Mouse (Mus musculus): ENCODE data around the gene Senp5.
"Not testable (repeated sequence)": the region's sequence is repeated elsewhere in the genome, so short reads cannot be mapped to it uniquely, and the experiment has no call there.

Gene Senp5

DNA sequence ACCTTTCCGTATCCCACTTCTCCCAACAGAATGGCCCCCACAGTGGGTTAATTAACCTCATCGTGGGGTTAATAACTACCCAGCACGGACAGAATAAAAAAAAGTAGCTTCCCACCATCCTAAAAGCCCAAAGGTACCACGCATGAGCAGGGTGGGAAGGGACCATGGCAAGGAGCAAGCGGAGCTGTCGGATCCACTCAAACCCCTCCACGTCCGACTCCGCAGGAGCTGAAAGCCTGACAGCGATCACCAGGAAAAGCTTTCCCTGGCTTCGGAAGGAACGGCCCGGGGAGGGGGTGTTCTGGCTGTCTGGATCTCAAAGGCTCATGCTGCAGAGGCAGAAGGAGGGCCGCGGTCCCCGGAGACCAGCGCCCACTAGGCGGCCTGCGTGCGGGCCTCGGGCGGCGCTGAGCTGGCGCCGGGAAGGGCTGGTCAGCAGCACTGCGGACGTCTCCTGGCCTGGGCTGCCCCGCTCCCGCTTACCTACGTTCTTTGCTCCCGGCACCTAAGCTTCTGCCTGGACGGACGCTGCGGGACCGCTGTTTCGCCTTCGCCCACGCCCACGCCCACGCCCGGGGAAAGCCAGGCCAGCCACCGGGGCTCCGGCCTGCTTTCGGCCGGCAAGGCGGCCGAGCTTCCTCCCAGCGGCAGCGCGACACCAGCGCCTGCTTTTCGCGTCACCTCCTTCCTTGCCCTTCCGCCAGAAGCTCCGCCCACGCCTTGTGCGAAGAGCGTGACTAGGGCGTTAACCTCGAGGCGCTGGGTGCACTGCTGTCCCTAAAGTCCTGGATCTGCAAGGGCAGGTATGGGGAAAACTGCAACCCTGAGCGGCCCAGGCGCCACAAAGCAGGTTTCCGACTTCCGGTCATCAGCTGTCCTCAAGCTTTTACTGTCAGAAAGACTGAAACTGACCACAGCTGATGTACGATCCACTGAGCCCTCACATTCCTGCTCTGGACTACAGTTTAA is at the start of gene Senp5:
Gene Senp5 (minus strand): TSS at position 779 of the 969 bp plus-strand sequence.
- peak; percentile 90 to 93 for DNase-seq (ENCODE audit: low spot score in 2 of 2)

DNA sequence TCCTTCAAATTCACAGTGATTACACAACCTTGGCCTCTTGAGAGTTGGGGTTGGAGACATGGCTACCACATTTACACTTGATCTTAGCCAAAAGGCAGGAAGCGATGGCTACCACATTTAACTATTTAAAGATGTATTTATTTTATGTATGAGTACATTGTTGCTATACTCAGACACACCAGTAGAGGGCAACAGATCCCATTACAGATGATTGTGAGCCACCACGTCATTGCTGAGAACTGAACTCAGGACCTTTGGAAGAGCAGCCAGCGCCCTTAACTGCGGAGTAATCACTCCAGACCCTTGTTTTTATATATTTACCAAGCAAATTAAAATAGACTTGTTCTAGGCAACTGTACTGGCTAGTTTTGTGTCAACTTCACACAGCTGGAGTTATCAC is 39.3 kb upstream of the Senp5 start:
- DNase-seq (ENCODE audit: low spot score in 2 of 2), result no peak

DNA sequence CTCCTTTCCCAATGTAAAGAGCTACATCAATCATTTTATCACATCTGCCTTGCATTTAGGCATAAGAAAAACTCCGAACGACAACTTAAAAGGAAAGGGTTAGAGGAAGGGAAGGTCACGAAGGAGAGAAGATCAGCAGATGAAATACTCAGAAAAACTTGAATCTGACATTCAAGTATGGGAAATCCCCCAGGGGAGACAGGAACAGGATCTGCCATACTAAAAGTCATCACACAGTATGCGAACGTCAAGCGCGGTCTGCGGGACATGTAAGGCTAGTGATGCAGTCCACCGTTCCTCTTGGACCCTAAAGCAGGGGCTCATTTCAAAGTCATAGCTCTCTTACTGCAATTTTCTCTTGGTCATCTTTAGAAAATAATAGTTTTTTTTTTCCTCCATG is 16.6 kb upstream of the Senp5 start:
- no peak for DNase-seq (ENCODE audit: low spot score in 2 of 2)

DNA sequence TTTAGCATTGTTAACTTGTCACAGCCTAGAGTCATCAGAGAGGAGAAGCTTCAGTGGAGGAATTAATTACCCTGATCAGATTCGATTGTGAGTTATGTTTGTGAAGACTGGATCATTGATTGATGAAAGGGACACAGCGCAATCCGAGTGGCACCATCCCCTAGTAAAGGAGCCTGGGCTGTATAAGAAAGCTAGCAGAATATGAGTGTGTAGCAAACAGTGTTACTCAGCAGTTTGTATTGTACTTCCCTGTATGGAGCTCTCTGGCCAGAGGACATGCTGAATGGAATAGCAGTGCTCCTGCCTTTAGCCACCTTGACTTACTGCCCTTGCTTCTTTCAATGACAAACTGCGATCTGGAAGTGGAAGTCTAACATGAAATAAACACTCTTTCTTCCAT is 7.2 kb upstream of the Senp5 start:
- no peak for DNase-seq (ENCODE audit: low spot score in 2 of 2)

DNA sequence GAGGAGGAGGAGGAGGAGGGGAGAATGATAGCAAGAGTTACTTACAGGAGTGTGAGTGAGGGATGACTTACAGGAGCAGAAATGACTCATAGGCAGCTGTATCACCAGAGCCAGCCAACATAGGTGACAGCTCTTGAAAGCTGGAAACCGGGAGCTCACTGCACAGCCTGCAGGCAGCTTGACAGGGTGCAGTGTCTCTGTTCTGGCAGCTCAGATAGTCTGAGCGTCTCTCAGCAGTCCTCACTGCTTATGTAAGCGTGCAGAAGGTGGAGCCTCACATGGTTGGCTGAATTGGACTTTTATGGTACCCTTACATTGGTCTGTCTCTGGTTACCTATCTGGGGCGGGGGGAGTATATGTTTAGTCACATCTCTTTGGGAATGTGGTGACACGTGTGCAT is 6.8 kb upstream of the Senp5 start:
- no peak for DNase-seq (ENCODE audit: low spot score in 2 of 2)

DNA sequence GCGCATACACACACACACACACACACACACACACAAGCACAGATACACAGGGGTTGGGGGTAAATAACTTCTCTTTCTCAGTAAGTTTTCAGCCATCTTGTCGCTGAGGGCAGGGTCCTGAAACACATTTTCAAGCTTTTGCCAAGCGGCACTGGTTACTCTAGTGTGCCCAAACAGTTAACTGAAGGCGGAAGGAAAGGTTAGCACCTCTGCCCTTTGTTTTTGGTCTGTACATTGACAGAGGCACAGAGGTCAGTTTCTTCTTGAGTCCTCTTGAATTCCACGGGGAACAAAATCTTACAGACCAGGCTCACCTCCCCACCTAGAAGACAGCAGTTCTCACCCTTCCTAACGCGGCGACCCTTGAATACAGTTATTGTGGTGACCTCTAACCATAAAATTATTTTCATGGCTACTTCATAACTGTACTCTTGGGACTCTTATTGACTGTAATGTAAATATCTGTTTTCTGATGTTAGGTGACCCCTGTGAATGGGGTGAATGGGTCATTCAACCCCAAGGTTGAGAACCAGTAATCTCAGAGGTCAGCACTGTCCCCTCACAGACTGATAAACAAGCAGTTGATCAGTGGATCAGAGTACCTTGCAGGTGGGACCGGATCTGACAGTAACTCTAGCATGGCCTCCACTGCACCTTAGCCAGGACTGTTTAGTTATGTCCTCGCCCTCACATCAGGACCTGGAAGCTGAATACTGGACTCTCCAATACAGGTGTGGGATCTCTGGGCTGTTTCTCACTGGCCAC is 5.6 kb upstream of the Senp5 start:
- DNase-seq (ENCODE audit: low spot score in 2 of 2), result no peak

DNA sequence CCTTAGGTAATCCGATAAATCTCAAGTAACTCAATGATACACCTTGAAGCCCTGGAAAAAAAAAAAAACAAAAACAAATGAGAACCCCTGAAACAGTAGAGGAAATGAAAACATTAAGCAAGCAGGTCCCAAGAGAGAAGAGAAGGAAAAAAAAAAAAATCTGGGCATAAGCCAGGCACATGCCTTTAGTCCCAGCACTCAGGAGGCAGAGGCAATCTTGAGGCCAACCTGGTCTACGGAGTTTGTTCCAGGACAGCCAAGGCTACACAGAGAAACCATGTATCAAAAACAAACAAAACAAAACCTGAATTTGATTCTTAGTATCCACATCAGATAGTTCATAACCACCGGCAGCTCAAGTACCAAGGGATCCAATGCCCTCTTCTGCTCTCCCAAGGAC is 1.6 kb upstream of the Senp5 start:
- no peak for DNase-seq (ENCODE audit: low spot score in 2 of 2)

DNA sequence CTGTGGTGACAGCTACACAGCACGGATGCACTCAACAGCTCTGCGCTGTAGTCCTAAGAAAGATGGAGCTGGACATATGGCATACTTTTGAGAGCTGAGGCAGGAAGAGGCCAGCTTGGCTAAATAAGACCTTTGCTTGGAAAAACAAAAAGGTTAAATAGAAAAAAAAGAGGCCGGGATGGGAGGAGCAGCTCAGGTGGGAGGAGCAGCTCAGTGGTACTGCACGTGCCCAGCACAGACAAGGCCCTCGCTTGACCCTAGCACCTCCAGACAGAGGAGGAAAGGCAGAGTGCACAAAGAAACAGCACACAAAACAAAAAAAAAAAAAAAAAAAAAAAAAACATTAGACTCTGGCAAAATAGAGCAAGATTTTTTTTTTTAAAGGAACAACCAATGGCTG is 6.7 kb downstream of the Senp5 start:
- DNase-seq (ENCODE audit: low spot score in 2 of 2), result no peak

DNA sequence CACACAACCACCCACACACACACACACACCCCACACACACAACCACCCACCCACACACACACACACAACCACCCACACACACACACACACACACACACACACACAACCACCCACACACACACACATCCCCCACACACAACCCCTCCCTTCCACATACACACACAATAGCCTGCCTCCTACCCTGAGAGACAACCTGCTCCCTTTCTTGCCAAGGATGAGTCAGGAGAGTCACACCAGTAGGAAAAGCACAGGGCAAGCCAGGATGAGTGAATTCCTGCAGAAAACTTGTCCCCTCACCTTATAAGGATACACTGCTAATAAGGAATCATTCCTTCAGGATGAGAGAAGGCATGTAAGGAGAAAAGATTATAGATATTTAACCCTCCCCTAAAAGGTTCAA is 9.1 kb downstream of the Senp5 start:
- no peak for DNase-seq (ENCODE audit: low spot score in 2 of 2)

DNA sequence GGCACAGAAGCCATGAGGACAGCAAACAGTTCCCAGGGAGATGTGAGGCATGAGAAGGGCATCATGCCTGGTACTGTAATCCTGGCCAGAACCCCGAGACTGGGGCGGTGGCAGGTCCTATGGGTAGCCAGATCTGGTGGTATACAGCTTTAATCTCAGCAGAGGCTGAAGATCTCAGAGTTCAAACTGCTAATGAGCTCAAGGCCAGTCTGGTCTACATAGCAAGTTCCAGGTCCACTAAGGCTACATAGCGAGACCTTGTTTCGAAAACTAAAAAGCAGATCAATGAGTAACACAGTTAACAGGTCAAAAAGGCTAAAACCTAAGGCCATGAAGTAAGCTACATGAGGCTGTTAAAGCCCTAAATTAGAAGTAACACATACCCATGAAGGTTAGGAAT is 9.9 kb downstream of the Senp5 start:
- DNase-seq (ENCODE audit: low spot score in 2 of 2), result no peak

DNA sequence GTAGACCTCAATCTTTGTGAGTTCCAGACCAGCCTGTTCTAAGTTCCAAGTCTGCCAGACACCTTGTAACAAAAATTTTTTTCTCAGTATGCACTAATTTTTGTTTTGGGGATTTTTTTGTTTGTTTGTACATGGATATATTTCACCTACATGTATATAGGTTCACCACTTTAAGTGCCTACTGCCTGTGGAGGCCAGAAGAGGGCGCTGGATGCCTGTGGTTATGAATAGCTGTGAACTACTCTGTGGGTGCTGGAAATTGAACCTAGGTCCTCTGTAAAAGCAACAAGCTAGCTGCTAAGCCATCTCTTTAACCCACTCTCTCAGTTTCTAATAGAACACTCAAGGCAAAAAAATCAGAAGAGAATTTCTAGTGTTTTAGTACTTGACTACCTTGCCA is 11.0 kb downstream of the Senp5 start:
- DNase-seq (ENCODE audit: low spot score in 2 of 2), result no peak

DNA sequence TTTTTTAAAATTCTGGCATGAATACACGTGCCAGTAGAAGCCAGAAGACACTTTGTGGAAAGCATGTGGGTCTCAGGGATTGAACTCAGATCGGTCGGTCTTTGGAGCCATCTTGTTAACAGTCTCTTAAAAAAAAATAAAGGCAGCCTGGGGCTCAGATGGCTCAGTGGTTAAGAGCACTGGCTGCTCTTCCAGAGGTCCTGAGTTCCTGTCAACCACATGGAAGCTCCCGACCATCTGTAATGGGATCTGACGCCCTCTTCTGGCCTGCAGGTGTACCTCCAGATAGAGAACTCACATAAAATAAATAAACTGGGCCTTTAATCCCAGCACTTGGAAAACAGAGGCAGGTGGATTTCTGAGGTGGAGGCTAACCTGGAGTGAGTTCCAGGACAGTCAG is 22.1 kb downstream of the Senp5 start:
- no peak for DNase-seq (ENCODE audit: low spot score in 2 of 2)

DNA sequence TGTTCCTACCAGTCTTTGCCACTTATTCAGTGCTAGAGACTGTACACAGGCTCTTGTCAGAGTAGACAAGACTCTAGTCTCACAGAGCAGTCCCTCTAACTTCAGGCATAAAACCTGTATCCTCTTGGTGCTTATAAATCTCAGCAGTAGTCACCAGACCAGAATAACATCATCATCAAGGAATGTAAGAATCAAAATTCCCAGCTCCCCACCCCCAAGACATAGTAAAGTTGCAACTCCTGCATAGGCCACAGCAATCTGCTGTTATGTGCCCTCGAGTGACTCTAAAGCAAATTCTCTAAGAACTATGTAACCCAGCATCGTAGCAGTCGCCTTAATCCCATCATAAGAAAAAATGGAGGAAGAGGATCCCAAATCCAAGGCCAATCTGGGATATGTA is 23.6 kb downstream of the Senp5 start:
- no peak for DNase-seq (ENCODE audit: low spot score in 2 of 2)

DNA sequence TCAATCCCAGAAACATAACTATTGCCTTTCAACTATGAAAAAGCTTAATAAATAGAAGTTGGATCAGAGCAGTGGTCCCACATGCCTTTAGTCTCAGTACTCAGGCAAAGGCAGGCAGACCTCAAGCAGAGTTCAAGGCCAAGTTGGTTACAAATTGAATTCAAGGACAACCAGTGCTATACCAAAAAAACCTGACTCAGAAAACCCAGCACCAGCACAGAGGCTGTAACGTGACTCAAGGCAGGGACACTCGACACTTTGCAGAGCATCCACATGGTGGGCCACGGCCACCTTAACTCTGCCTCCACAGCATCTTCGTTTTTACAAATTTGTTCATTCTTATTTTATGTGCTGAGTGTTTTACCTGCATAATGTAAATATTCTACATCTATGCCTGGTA is 27.8 kb downstream of the Senp5 start:
- no peak for DNase-seq (ENCODE audit: low spot score in 2 of 2)

DNA sequence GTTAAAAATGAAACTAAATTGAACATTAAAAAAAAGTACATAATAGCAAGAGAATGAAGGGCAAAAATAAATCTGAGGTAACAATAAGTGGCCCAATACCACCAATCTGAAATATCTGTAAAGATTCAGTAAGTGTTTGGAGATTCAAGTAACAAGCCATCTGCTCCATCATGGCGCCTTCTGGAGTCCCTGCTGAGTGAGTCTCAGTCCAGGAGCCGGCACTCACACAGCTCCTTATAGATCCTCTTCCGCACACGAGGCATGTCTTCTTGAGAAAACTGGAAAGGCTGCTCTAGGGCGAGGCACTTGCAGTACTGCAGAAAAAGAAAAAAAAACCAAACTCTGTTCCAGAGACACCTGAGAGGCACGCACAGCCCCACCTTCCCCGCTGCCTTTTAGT is 39.9 kb downstream of the Senp5 start:
- DNase-seq (ENCODE audit: low spot score in 2 of 2), result no peak

DNA sequence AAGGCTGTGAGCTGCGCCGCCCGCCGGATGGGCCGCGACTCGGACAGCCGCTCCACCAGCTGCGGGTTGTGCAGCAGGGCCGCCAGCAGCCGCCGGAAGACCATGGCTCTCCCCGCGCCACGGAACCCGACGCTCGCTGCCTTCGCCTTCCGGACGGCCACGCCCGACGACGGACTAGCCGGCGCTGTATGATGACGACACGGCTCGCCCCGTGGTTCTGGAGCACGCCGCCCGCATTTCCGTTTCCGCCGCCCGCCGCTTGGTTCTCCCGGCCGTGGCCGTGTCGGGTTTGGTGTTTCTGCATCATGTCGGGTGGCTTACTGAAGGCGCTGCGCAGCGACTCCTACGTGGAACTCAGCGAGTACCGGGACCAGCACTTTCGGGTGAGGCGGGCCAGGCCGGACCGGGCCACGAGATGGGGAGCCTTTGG is 54.7 kb downstream of the Senp5 start, which contains the start of the genes 0610012G03Rik and Ncbp2:
Gene 0610012G03Rik (minus strand): TSS at position 150 of the 430 bp plus-strand sequence.
Gene Ncbp2 (plus strand): TSS at position 169 of the 430 bp plus-strand sequence.
- peak; percentile 93 to 96 for DNase-seq (ENCODE audit: low spot score in 2 of 2)

DNA sequence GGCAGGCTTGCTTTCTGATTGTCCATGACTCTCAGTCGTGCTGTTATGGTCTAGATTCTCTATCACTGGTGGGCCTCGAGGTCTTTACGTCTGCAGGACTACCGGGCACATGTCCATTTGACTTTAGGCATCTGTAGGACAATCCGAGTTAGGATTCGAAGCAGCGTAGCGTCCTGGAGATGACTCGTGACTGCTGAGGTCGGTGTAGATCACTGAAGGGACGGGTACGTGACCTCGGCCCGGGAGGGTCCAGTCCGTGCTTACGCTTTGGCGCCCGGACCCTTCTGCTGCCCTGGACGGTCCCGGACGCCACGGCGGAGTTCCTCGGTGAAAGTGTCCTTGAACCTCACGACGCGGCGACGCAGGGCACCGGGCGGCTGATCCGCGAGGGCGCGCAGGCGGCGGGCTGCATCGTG is 55.2 kb downstream of the Senp5 start:
- DNase-seq (ENCODE audit: low spot score in 2 of 2), result no peak

DNA sequence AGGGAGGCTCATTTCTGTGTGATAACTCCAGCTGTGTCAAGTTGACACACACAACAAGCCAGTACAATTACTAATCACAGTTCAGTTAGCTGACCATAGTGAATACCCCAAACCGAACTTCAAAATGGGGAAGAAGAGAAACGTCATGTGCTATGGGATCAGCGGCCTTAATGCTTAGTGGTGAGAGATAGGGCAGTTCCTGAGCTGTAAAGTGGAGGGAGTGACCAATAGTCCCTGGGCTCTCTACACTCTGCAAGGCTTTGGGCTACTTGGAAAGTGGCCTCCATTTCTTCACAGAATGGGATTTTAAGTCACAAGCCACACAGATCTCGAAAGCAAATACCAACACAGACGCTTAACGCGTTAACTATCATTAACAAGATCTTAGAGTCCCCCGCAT is 55.8 kb downstream of the Senp5 start:
- DNase-seq (ENCODE audit: low spot score in 2 of 2), result no peak

DNA sequence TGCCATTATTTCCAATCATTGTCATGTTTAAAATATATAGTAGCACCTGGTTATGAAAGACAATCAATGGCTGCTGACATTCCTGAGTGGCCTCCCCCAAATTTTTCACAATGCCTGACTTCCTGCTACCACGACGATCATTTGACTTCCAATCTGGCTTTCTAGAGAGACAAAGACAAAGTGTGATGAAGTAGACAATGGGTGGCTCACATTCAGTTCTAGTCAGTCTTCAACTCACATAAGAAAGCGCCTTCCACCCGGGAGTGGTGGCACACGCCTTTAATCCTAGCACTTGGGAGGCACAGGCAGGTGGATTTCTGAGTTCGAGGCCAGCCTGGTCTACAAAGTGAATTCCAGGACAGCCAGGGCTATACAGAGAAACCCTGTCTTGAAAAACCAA is 57.1 kb downstream of the Senp5 start:
- DNase-seq (ENCODE audit: low spot score in 2 of 2), result not testable (repeated sequence)

DNA sequence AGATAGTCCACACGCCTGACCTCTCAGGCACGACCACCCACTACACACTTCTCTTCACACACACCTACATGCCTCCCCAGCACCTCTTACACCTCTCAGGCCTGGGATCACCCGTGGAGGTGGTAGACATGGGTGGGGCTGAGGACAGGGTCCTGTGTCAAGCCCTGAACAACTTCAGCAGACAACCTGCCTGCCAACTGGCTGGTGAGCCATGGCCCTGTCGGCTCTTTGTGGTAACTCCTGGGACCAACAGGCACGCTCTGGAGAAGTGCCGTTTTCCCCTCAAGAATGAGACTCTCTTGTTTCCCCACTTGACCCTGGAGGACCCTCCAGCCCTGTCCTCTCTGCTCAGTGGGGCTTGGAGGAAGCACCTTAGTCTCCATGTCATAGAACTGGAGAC is 57.7 kb downstream of the Senp5 start:
- DNase-seq (ENCODE audit: low spot score in 2 of 2), result no peak

DNA sequence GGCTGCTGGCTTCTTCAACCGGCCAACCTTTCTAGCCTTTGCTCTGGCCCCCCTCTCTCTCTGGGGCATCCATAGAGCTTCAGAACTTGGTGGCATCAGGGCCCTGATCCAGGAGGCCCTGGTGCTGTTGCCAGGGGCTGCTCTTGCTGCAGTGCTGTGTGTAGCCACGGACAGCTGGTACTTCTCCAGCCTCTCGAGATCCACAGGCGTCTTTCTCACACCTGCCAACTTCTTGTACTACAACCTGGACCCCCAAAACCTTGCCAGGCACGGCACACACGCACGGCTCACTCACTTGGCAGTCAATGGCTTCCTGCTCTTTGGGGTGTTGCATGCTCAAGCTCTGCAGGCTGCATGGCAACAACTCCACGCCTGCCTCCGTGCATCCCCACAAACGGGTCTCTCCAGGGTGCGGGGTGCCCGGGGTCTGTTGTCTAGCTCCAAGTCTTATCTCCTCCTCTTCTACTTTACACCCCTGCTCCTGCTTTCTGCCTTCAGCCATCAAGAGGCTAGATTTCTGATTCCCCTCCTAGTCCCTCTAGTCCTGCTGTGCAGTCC is 58.3 kb downstream of the Senp5 start:
- no peak for DNase-seq (ENCODE audit: low spot score in 2 of 2)

DNA sequence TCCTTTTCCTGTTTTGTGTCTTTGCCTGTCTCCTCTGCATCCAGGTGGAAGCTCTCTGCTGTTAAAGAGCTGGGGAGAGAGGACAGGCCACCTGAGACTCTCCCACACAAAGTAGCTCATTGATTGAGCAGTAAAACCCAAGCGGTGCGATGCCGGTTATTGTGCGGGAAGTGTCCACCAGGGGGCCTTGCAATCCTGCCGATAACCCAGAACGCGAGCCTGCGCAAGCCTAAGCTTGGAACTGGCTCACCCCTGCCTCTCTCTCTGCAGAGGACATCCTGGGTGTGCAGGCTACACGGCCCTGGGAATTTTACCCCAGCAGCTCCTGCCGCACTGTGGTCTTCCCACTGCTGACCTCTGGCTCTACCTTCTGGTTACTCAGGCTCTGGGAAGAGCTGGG is 59.1 kb downstream of the Senp5 start:
- peak; percentile 62 to 74 for DNase-seq (ENCODE audit: low spot score in 2 of 2)
